Mouse (Mus musculus) CD4-positive helper T cell, adult 2 months (primary cell): ENCODE measurements around the gene Plppr2.

Source experiments
- DNase-seq: peaks from one replicate; pipeline ENCODE4 v3.0.0-alpha.2; 2012; ENCODE audit warnings: low read depth, missing footprints, low spot score

Plppr2 gene

GRCm38 (mm10) chr9:21961366-21961980 lies 24.6 kb downstream of the Plppr2 start:
- peak; percentile 21 for DNase-seq

- DNase-seq: no peak
These were observed 25.2 kb downstream of the Plppr2 start for GRCm38 (mm10) chr9:21962010-21962409.

- peak; percentile 76 for DNase-seq
These were observed 25.7 kb downstream of the Plppr2 start for GRCm38 (mm10) chr9:21962416-21963059.

DNA sequence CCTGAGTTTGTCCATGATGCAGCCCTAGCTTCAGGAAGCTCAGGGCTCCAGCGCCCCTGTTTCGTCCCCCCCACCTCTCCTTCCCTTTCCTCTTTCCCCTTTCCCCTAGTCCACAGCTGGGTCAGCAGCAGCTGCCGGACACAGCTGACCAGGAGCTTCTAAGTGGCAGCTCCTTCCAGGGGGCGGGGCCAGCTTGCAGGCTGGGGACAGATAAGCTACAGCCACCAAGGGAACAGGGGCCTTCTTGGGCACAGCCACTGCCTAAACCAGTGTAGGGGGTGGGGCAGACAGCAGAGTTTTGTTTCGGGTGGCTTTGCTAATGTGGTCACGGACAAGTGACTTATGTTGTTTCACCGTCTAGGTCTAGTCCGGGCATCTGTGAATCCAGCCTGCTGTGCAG lies 26.6 kb downstream of the Plppr2 start, which contains the start of gene Epor:
TSS of gene Epor (minus strand) at position 90 of the 400 bp plus-strand sequence.
- DNase-seq: no peak

- DNase-seq: no peak
These were observed 32.0 kb downstream of the Plppr2 start for GRCm38 (mm10) chr9:21968883-21969282.

- DNase-seq: no peak
These were observed 32.5 kb downstream of the Plppr2 start for GRCm38 (mm10) chr9:21969304-21969703.

GRCm38 (mm10) chr9:21976626-21977175 lies 39.9 kb downstream of the Plppr2 start:
- no peak for DNase-seq

DNA sequence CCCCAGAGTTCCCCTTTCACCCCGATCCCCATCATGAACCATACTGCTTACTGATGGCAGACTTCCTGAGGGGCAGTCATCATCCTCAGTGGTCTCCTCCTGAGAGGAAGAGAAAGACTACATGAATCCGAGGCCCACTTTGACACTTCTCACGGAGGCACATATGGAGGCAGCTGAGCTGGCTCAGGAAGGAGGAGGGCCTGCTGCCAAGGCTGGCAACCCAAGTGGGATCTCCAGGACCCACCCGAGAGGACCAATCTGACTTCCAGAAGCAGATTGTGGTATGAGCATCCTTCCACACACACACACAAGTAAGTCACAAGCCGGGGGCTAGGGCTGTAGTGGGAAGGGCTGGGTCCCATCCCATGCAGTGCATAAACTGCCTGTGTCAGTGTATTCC lies 40.5 kb downstream of the Plppr2 start:
- DNase-seq: no peak

DNA sequence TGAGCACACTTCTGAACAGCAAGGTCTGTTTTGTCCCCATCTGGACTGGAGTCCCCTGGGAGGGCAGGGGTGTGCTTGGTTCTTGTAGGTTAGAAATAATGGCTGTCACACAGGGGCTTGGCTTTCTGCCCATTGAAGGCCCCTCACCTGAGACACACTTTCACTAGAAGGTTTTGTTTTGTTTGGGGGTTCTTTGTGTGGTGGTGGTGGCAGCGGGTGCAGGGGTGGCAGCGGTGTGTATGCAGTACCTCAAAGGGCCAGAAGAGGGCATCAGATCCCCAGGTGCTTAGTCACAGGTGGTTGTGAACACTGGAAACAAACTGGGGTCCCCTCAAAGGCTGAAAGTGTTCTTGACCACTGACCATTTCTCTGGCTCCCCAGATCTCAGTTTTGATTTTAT lies 41.1 kb downstream of the Plppr2 start:
- DNase-seq: peak; percentile 48

DNA sequence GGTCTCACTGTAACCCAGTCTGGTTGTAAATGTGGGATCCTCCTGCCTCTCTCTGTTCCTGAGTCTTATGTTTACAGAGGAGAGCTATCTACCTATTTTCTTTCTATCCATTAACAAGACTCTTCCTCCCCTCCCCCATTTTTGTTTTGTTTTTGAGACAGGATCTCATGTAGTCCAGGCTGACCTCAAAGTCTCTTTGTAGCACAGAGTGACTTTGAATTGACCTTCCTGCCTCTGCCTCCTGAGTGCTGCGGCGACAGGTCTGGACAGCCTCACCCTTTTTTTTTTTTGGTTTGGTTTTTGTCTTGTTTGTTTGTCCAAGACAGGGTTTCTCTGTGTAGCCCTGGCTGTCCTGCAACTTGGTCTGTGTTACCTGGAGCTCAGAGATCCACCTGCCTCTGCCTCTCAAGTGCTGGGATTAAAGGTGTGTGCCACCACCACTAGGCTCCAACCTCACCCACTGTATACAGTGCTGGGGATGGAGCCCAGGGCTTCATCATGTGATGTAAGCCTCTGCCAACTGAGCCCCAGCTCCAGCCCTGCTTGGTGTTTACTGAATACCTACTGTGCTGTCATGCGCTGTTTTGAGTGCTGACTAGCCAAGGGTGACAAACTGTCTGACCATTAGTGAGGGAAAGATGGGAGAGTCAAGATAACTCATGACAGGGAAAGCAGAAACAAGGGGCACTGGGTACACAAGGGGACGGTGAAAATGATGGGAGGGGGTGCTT lies 41.7 kb downstream of the Plppr2 start:
- DNase-seq: no peak

GRCm38 (mm10) chr9:21983911-21984310 lies 47.1 kb downstream of the Plppr2 start:
- DNase-seq: no peak

- no peak for DNase-seq
These were observed 50.9 kb downstream of the Plppr2 start for GRCm38 (mm10) chr9:21987592-21988342.

GRCm38 (mm10) chr9:21988421-21989101 lies 51.7 kb downstream of the Plppr2 start:
- DNase-seq: no peak

DNA sequence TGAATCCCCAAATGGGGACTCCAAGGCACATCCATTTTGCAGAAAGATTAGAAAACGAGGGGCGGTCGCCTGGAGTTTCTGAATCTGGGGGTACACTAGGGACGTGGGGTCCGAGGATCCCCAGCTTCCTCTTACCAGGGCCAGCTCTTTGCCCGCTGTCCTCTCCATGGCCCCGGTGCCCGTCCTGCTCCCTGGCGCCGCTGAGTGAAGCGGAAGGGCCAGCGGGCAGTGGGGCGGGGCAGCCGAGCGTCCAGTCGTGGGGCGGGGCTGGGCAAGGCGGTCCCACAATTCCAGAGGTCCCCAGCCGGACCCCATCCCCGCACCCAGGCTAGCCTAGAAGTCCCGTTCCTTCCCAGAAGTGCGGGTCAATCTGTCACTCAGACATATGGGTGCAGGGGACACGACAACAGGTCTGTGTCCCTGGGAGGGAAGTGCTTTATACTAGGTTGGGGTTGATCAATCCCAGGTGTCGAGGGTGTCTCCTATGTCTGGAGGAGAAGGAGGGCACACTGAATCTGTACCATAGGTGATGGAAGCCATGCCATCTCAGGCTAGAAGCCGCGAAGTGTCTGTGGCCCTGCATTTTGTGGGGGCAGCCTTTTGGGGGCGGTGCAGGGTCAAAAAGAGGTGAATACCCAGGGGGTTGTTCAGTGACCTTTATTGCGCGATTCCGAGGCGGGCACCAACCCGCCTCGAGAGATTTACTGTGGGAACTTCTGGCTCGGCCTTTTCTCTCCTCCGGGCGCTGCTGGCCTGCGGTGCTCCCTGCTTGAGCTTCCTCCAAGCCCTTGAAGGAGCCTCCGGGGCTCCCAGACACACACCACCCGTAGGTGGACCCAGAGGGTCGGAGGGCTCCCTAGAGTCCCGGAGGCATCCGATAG lies 52.6 kb downstream of the Plppr2 start, which contains the start of gene Rgl3:
TSS of gene Rgl3 (minus strand) at position 217 of the 881 bp plus-strand sequence.
- no peak for DNase-seq

- DNase-seq: no peak
These were observed 55.4 kb downstream of the Plppr2 start for GRCm38 (mm10) chr9:21992227-21992626.

DNA sequence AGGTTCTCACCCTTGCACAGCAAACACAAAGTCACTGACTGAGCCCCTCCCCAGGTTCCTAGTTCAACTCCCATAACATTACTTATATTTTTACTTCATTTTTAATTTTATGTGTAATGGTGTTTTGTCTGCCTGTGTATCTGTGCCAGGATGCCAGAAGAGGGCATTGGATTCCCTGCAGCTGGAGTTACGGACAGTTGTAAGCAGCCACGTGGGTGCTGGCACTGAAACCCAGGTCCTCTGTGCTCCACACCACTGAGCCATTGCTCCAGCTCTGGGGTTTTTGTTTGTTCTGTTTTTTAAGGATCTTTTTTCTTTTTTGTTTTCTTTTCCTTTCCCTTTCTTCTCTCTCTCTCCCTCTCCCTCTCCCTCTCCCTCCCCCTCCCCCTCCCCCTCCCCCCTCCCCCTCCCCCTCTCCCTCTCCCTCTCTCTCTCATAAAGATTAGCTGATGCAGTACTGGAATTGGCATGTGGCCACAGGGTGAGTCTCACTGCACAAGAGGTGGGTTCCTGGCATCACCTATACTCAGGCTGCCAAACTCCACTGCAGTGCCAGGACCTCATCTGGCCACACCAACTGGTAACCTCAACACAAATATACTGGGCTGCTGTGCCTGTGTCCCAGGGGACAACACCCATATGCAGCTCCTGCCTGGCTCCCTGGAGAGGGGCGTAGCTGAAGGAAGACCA lies 59.5 kb downstream of the Plppr2 start:
- no peak for DNase-seq
